Mouse (Mus musculus): Measurements from ENCODE around the gene Gm10715.
"Not testable (repeated sequence)": the region's sequence is repeated elsewhere in the genome, so short reads cannot be mapped to it uniquely, and the experiment has no call there.

Gm10715 gene

GRCm38 (mm10) chr9:3024912-3025467, 11.7 kb upstream of the Gm10715 start, which contains the start of gene Gm10717:
Gm10717 (plus strand) TSS chr9:3025417.
- peak; percentile 14 for DNase-seq

- DNase-seq = peak; percentile 37
Observed at GRCm38 (mm10) chr9:3025653-3026052, 11.0 kb upstream of the Gm10715 start.

- not testable (repeated sequence) for DNase-seq
Observed at GRCm38 (mm10) chr9:3026136-3026535, 10.5 kb upstream of the Gm10715 start.

GRCm38 (mm10) chr9:3026741-3027140, 9.9 kb upstream of the Gm10715 start:
- DNase-seq = not testable (repeated sequence)

GRCm38 (mm10) chr9:3027200-3027599, 9.5 kb upstream of the Gm10715 start:
- DNase-seq = not testable (repeated sequence)

GRCm38 (mm10) chr9:3029276-3030000, 7.2 kb upstream of the Gm10715 start:
- DNase-seq = peak; percentile 17

- DNase-seq = not testable (repeated sequence)
Observed at GRCm38 (mm10) chr9:3030677-3031318, 5.9 kb upstream of the Gm10715 start.

GRCm38 (mm10) chr9:3034299-3034698, 2.4 kb upstream of the Gm10715 start, which contains the start of gene Gm17535:
Gm17535 (plus strand) TSS chr9:3034599.
- not testable (repeated sequence) for DNase-seq

GRCm38 (mm10) chr9:3038161-3038560, 1.5 kb downstream of the Gm10715 start:
- DNase-seq = not testable (repeated sequence)
